Mouse (Mus musculus): ENCODE measurements around the gene Prkch. TPM values are rescaled to one million over a fixed set of nuclear protein-coding genes. Genes with fewer than 3 reads are reported as not detected.

Prkch gene
- 100 to 1,000 TPM; 107 to 117 TPM for total RNA-seq (2023)

DNA sequence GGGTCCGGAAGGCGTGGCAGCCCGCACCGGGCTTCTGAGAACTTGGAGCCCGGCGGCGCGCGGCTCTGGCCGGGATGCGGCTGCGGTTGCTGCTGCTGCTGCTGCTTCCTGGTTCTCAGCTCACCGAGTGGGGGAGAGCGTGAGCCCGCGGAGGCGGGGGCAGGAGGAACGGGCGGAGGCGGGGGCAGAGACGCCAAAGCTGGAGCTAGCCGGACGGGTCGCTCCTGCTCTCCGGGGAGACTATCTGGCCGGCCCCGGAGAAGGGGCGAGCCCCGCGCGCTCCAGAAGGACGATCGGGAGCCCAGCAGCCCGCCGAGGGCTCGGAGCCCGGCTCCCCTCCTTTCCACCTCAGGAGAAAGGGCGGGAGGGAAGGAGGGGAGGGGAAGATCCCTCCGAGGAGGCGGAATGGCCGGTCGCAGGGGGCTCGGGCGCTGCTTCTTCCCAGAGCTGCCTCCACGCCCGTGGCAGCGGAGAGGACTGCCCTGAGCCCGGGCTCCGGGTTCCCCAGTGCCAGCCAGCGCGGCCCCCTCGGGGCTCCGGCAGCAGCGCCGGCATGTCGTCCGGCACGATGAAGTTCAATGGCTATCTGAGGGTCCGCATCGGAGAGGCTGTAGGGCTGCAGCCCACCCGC is at the start of gene Prkch:
Gene Prkch, plus strand, starts transcription at position 187 of the 631 bp plus-strand sequence.

GRCm38 (mm10) chr12:73546086-73546711 is 38.4 kb upstream of the Prkch start, which contains the start of gene Tmem30b:
Gene Tmem30b (minus strand): TSS chr12:73546392.

Other genes with a start within 250 kb of the Prkch start
- gene Tmem30b, start 38.4 kb upstream of the Prkch start, total RNA-seq (2023): not detected